Comparison of ENCODE assay signal across 9 mouse cellular contexts in genomic region chr5:118482598-118482997, GRCm38 (mm10).
DNase-seq lines count a peak whose midpoint lies in the region; ATAC-seq and TF ChIP-seq lines count a peak whose summit lies in the region.
"Had no signal": no experiment of that assay in that cellular context is flagged by ENCODE, and none has a peak within 500 bp of the region (broad histone marks: within the 10 kb centered on the region; RNA-seq: fewer than 3 reads in every experiment).

No protein-coding gene starts in this region.

- ATAC-seq in lung, embryonic 16.5 days (ENCODE audit: low read depth) = no peak
- no peak for ATAC-seq in liver, embryonic 12.5 days
- ATAC-seq: forebrain, postnatal 0 days; midbrain, embryonic 16.5 days had no signal

- H3K4me3 ChIP-seq in lung, embryonic 16.5 days (ENCODE audit: low read length) = no peak overlapping the region
- H3K4me3 ChIP-seq in lung, adult 2 months (replicated peaks; ENCODE audit: extremely low read depth, low read depth, low read length) = no peak overlapping the region
- peak overlapping the region; percentile 39 for H3K4me3 ChIP-seq in liver, embryonic 12.5 days
- no peak overlapping the region for H3K4me3 ChIP-seq in cerebellum, adult 2 months (replicated peaks; ENCODE audit: insufficient read depth, low read depth, low read length)

- TF ChIP-seq POLR2A in lung, adult 2 months (IDR thresholded peaks at IDR 0.05; ENCODE audit: borderline replicate concordance, extremely low read depth, low read depth, low read length) = no peak
- no peak for TF ChIP-seq POLR2A in cerebellum, adult 2 months (IDR thresholded peaks at IDR 0.05; ENCODE audit: borderline replicate concordance, insufficient read depth, low read length)

- no peaks in the 10 kb centered on the region for H3K27me3 ChIP-seq in lung, embryonic 16.5 days (ENCODE audit: control insufficient read depth, insufficient read depth, low read depth, low read length)
- no peaks in the 10 kb centered on the region for H3K27me3 ChIP-seq in liver, embryonic 12.5 days (replicated peaks)
- no peaks in the 10 kb centered on the region for H3K27me3 ChIP-seq in cerebellum, adult 2 months (ENCODE audit: control insufficient read depth, insufficient read depth, low read length)

- peaks cover 19% of the 10 kb centered on the region for H3K4me1 ChIP-seq in lung, embryonic 16.5 days (replicated peaks; ENCODE audit: control insufficient read depth, insufficient read depth, low read length)
- peaks cover under 1% of the 10 kb centered on the region for H3K4me1 ChIP-seq in lung, adult 2 months (ENCODE audit: control insufficient read depth, insufficient read depth, low read length)
- H3K4me1 ChIP-seq in liver, embryonic 12.5 days = peaks cover 99% of the 10 kb centered on the region
- H3K4me1 ChIP-seq in cerebellum, adult 2 months (ENCODE audit: control insufficient read depth, insufficient read depth, low read length) = 0 out of 2 replicates have a peak, but pooled peaks cover 3% of the 10 kb centered on the region

- no peaks in the 10 kb centered on the region for H3K9me3 ChIP-seq in lung, embryonic 16.5 days (ENCODE audit: control insufficient read depth, low read length)
- no peaks in the 10 kb centered on the region for H3K9me3 ChIP-seq in liver, embryonic 12.5 days (replicated peaks)

- no peak for TF ChIP-seq CTCF in lung, adult 2 months (IDR thresholded peaks at IDR 0.05; ENCODE audit: insufficient read depth, low read length)
- TF ChIP-seq CTCF in cerebellum, adult 2 months (IDR thresholded peaks at IDR 0.05; ENCODE audit: borderline replicate concordance, insufficient read depth, low read depth, low read length) = no peak

- H3K36me3 ChIP-seq in lung, embryonic 16.5 days (ENCODE audit: control insufficient read depth, insufficient read depth, low read length) = no peaks in the 10 kb centered on the region
- no peaks in the 10 kb centered on the region for H3K36me3 ChIP-seq in liver, embryonic 12.5 days

- no peak for DNase-seq in lung, adult 2 months
- peak; percentile 87 for DNase-seq in R1 (ENCODE audit: low read depth, low spot score)
- peak; percentile 51 for DNase-seq in thymus, postnatal 25 days
- no peak for DNase-seq in testis, postnatal 10 days (ENCODE audit: low spot score)
- no peak for DNase-seq in cerebellum, adult 2 months
- DNase-seq: forebrain, postnatal 0 days had no signal

- H3K9ac ChIP-seq in lung, embryonic 16.5 days (ENCODE audit: low read length) = no peak overlapping the region
- H3K9ac ChIP-seq in liver, embryonic 12.5 days = peak overlapping the region; percentile 74
- H3K9ac ChIP-seq: forebrain, postnatal 0 days had no signal

- no peak overlapping the region; the same call in 1 of the 2 replicates for H3K27ac ChIP-seq in lung, embryonic 16.5 days (ENCODE audit: low read length)
- H3K27ac ChIP-seq in liver, embryonic 12.5 days = peak overlapping the region; percentile 98
- no peak overlapping the region for H3K27ac ChIP-seq in cerebellum, adult 2 months (ENCODE audit: insufficient read depth, low read length)

- peak overlapping the region; percentile 6; the same call in 1 of the 2 replicates for H3K4me2 ChIP-seq in lung, embryonic 16.5 days (ENCODE audit: low read depth, low read length)
- peak overlapping the region; percentile 75 for H3K4me2 ChIP-seq in liver, embryonic 12.5 days

- 37% methylated on average over 7 of the region's 7 CpGs for WGBS in lung, embryonic 16.5 days
- WGBS in lung, adult 2 months = 46% methylated on average over 7 of the region's 7 CpGs
- 28% methylated on average over 7 of the region's 7 CpGs for WGBS in liver, embryonic 12.5 days (ENCODE audit: insufficient replicate concordance)
- 62% methylated on average over 7 of the region's 7 CpGs for WGBS in cerebellum, adult 2 months

Comparison
In these comparisons a context has a peak if more than half of its experiments do, and no peak if none do; other contexts are left out.
1. DNase-seq: peak in R1 (single experiment) and thymus, postnatal 25 days (single experiment); none in lung, adult 2 months (single experiment), testis, postnatal 10 days (single experiment) and cerebellum, adult 2 months (0 of 2).